Mouse (Mus musculus) common myeloid progenitor, adult 5-6 weeks (primary cell): Measurements from ENCODE around the gene Pip4p1. TPM values are rescaled to one million over a fixed set of nuclear protein-coding genes. Genes with fewer than 3 reads are reported as not detected.
A peak's percentile ranks its signal among the peaks of the same experiment; 100 is the strongest.
"Not testable (repeated sequence)": the region's sequence is repeated elsewhere in the genome, so short reads cannot be mapped to it uniquely, and the experiment has no call there.

Experiments
- ATAC-seq: replicated peaks from 2 replicates; pipeline ENCODE4 v1.8.0; 2016; ENCODE audit warnings: low read depth, mild to moderate bottlenecking, moderate TSS enrichment, inconsistent platforms; ENCODE audit not compliant: poor library complexity, severe bottlenecking
- total RNA-seq: library from RNA; stranded (forward); fragments of 200-1000, 187-1606 nt; gene quantifications from 2 replicates; pipeline ENCODE4 v1.2.3, GENCODE M21; 2017

The Pip4p1 gene
- 15.6 and 17.3 TPM in 2 replicates for total RNA-seq

DNA sequence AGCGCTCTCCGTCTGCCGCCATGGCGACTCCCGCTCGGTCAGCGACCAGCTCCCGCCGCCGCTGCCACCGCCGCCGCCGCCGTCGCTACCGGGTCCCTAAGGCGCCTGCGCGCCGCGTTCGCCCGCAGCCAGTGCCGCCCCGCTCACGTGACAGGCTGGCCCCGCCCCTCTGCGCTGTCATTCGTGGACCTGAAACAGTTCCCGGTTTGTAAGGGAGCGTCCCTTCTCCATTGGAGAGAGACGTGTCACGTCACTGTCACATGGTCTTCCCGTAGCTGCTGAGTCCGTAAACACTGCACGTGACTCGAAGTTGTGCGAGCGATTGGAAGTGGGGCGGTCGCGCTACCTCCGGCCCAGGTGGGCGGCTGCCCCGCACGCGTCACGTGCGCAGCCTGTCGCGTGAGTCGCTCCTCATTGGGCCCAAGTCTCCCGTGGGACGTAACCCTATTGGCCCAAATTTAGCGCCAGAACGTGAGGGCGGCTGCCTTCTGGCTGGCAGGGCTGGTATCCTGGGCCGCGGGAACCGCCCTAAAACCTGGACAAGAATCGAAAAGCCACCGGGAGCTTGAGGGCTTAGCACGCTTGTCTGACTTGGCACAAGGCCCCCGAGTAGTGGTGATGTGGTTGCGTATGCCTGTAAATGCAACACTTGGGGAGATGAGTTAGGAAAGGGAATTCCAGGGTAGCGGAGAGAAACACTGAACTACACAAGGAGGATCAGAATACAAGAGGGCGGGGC lies at the start of gene Pip4p1, which contains the start of gene Pnp:
Gene Pip4p1 (minus strand): TSS at position 103 of the 739 bp plus-strand sequence.
Gene Pnp (plus strand): TSS at position 329 of the 739 bp plus-strand sequence.
- ATAC-seq = peak; percentile 96

DNA sequence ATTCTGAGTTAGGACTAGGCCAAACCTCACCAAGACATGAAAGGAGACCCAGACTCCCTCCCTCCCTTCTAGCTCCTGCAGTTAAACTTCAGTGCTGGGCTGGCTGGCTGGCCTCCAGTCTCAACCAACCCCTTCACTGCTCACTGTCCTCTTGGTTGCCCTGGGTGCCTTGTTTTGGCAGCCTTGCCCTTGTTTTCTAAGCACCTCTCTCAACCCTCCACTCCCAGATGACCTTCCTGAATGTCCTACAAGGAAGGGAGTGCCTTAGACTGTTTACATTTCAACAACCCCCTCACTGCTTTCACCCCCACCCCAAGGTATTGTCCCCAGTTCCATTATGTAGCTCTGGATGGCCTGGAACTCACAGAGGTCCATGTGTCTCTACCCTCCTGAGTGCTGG lies 49.0 kb upstream of the Pip4p1 start:
- no peak for ATAC-seq

DNA sequence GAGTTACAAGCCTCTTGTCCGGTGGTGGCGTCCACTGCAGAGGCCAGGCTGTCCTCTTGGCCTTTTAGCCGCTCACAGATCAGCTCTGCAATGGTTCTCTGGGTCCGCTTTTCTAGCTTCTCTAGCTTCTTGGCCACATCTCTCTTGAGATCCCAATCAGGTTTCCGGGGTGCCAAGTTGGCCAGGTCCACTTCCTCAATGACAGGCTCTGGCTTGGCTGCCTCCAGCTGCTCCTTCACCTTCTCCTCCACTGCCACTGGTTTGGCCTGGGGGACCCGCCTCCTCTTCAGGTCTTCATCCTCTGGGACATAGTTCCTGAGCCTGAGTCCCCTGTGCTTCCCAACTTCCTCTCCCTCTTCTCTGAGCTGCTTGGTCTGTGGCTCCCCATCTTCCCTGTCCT lies 47.8 kb upstream of the Pip4p1 start:
- peak; percentile 57 for ATAC-seq

DNA sequence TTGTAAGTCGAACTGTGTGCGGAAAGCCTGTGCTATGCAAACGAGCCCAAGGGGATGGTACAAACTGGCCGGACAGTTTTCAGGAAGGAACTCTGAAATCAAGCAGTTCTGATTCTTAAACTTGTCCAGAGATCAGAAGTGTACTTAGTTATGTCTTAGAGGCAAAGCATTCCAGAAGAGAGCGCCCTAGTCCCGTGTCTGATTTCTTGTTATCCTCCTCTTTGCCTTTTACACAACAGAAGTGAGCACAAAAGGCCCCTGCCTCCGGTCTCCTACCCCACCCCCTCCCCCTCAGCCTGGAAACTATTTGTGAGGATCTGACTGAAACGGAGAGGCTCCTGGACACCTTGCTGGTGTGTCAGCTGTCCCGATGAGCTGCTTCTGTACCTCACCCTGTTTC lies 46.0 kb upstream of the Pip4p1 start:
- no peak for ATAC-seq

DNA sequence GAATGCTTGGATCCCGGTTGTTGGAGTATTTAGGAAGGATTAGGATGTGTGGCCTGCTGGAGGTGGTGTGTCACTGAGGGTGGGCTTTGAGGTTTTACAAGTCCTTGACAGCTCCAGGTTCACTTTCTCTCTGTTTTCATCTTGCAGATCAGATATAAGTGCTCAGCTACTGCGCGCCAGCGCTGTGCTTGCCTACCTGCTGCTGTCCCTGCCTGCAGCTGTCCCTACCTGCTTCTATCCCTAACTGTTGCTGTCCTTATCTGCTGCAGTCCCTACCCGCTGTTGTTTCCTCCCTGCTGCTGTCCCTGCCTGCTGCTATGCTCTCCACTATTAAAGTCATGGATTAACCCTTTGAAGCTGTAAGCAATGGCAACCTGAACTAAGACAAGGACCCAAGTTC lies 44.3 kb upstream of the Pip4p1 start:
- ATAC-seq = no peak

DNA sequence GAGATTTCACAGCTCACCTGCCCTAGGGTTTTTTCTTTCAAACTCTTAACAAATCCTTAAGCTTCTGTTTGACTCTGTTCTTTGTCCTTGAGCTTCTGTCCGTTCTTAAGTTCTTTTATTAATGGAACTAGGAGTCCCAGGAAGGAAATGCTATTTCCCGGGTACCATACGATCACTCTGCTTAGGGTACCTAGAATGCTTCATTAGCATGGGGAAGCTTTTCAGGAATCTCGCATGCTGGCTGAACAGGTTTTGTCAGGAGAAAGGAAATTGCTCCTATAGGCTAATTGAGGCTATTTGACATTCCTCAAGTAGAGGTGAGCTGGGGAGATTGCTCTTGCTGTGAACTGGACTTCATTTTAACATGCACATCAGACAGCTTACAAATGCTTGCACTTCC lies 43.0 kb upstream of the Pip4p1 start:
- ATAC-seq = no peak

DNA sequence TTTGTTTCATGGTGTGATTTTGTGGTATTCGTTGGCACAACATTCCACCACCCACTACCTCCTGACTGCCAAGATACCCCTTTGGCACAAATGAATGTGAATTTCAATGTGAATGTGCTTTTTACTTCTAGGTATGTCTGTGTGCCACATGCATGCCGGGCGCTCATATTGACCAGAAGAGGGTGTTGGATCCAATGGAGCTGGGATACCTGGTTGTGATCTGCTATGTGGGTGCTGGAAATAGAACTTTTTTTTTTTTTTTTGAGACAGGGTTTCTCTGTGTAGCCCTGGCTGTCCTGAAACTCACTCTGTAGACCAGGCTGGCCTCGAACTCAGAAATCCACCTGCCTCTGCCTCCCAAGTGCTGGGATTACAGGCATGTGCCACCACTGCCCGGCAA lies 42.4 kb upstream of the Pip4p1 start:
- ATAC-seq = not testable (repeated sequence)

DNA sequence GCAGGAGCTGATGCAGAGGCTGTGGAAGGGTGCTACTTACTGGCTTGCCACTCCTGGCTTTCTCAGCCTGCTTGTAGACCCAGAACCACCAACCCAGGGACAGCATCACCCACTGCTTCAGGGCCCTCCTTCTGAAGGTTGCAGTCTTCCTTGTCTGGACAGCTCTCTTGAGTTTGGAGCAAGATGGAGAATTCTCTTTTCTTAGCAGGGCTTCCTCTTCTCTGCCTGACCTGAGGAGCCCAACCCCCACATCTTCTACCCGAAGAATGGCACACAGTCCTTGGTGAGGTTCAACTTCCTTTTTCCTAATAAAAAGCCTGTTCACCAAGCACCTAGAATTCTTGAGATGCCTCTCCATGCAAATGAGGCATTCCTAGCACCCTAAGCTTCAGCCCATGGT lies 40.2 kb upstream of the Pip4p1 start:
- peak; percentile 42 for ATAC-seq

DNA sequence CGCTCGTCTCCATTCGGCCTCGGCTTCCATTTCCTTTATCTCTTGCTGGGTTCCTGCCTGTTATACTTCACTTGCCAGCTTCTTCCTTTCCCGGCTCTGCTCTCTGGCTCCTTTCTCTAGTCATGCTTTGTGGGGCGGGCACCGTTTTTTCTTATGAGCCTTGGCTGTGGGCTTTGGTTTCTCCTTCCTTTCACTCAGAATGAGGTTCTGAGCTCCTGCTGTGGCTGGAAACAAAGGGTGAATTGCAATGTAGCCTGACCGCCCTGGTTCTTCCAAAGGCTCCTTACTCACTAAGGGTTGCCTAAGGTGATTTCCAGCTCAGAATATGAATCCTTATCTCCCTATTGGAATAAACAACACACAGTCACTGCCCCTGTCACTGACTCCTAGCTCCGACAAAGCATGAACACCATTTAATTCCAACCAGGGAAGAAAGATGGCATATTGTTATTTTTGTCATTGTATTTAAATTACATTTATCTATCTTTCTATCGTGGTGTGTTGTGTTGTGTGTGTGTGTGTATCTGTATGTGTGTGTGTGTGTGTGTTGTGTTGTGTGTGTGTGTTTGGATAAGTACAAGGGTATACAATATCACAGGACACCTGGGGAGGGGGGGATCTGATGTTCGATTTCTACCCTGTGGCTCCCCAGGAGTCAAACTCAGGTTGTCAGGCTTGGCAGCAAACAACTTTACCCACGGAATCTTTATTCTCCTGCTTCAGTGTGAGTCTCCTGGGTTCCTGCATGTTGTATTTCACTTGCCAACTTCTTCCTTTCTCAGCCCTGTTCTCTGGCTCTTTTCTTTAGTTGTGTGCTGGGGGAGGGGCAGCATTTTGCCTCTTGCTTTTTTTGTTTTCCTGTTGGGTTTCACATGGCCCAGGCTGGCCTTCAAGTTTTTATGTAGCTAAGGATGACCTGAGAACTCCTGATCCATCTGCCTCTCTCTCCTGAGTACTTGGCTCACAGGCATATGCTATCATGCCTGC lies 39.2 kb upstream of the Pip4p1 start:
- ATAC-seq = peak; percentile 77

DNA sequence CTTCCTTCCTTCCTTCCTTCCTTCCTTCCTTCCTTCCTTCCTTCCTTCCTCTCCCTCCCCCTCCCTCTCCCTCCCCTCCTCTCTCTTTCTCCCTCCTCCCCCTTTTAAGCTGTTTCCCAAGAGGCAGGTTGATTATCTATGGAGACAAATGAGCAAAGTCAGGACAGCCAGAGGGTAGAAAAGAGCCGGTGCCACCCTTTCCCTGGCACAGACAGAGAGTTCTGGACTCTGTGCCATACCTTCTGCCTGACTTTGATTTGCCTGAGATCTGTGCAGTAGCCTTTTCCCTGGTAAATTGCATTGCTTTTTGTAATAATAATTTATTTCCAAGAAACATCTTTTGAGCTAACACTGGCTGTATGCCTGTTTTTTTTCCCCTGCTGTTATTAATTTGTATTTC lies 38.4 kb upstream of the Pip4p1 start:
- no peak for ATAC-seq

DNA sequence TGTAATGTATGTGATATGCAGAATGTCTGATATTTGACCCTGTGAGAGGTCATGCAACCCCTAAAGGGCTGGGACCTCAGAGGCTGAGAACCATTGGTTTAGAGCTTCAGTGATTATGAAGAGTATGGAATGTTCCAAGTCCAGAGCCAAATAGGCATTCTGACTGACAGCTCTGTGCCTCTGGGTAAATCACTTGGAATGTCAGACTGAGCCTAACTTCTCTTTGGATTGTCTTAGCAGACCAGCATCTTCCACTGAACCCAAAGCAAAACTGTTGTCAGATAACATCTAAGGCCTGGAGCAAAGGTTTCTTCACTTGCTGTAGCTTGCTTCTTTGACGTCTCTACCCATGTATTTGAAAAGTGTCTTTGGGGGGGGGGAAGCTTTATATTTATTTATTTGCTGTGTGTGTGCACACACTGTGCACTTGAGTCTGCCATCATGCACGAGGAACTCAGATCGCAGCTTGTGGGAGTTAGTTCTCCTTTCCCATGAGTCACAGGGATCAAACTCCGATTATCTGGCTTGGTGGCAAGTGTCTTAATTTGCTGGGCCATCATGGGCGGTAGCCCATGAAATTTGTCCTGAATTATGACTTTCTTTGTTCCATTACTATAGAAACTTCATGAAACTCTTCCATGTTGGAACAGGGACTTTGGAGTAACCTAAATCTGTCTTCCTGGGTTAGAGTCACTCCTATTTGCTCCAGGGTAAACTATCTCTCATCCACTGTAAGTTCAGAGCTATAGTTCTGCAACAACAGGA lies 37.7 kb upstream of the Pip4p1 start:
- no peak for ATAC-seq

DNA sequence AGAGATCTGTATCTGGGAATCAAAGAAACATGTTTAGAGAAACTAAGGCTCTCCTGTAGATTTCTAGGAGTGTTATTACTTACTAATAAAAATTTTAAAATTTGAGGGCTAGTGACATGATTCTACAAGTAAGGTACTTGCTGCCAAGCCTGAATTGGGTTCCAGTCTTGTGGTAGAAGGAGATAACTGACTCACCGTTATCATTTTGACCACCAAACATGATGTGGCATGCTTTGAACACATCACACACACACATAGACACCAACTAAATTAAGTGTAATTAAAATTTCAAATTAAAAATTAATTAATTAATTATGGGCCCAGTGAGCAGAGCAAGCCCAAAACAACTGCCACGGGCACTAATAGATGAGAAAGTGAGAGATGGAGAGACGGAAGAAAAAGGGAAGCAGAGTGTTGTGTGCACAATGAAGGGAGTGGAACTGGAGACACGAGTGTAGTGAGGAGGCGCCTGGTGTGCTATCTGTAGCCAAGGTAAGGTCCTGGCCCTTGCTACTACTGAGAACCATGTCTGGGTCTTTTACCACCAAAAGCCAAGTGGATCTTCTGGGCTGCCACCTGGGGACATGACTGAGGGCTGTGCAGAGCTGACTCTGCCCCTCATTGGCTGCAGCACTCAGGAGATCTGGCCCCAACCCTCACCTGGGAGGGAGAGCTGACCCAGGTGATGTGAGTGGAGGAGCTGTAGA lies 27.8 kb upstream of the Pip4p1 start:
- ATAC-seq = not testable (repeated sequence)

DNA sequence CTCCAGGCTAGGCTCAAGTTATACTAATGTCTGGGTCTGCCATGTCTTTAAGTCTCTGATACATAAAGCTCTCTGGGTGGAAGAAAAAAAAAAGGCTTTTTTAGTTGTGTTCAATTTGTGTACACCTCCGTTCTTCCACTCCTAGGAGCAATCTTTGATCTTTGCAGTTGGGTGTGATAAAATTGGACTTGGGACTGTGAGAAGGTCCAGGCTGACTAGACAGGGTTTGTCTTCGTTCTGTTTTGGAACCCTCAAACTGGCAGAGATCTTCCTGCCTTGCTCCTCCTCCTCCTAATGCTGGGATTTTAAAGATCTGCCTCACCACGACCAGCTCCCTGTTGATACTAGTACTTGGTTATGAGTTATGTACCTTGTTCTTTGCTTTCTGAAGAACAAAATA lies 26.5 kb upstream of the Pip4p1 start:
- not testable (repeated sequence) for ATAC-seq

DNA sequence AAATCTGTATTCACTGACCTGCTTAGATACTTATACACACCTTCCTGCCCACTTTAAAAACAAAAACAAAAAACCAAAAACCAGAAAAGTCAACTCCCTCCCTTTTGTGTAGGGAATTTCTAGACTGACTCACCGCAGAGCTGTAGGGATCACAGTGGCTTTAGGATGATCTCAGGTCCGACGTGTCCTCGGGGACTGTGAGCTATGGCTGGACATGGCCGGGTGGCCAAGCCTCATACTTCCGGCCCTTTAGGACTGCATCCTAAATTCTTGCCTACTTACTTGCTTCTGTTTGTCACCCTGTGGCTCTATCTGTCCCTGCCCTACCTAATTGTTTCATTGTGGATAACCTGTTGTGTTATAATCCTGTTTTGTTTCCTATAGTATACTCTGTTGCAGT lies 26.1 kb upstream of the Pip4p1 start:
- ATAC-seq = not testable (repeated sequence)

DNA sequence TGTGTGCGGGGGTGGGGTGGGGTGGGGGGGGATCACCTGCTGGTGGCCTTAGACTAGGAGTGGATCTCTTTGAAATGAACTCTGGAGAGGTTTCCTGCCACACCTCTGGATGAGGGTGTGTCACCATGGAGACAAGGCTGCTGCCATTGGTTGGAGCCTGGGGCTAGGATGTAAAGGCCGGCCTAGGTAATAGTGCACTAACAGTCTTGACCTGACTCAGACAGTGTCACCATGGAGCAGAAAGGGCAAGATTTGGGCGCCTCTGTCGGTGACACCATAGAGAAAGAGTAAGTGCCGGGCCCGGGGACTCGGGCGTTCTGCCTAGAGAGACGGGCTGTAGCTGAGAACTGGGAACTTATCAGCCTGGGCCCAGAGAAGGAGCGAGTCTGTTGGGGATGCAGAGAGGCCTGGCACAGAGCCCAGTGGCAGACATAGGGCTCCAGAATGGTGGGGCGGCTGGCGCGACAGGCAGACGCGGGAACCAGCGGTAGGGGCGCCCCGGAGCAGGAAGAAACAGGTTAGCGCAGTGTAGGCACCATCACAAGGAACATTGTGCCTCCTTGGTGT lies 25.4 kb upstream of the Pip4p1 start, which contains the start of gene Pnp2:
Gene Pnp2 (plus strand): TSS at position 51 of the 567 bp plus-strand sequence.
- ATAC-seq = peak; percentile 78

DNA sequence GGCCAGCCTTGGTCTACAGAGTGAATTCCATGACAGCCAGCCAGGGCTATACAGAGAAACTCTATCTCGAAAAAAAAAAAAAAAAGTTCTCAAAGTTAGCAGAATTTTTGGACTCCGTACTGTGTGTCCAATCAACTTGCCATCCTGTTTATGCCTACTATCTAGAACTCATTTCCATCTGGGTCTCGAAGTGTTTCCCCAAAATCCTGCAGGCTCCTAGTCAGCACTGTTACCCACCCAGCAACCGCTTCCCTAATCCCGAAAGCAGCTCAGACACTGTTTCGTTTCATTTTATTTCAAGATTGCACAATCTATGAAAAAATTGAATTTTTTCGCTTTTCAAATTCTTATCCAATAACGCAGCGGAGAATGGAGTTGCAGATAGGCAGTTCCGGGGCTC lies 24.8 kb upstream of the Pip4p1 start:
- peak; percentile 8 for ATAC-seq

DNA sequence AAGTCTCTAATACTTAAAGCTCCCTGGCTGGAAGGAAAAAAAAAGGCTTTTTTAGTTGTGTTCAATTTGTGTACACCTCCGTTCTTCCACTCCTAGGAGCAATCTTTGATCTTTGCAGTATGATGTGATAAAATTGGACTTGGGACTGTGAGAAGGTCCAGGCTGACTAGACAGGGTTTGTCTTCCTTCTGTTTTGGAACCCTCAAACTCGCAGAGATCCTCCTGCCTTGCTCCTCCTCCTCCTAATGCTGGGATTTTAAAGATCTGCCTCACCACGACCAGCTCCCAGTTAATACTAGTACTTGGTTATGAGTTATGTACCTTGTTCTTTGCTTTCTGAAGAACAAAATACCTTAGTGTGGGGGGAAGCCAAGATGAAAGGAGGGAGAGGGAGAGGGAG lies 14.9 kb upstream of the Pip4p1 start:
- not testable (repeated sequence) for ATAC-seq

DNA sequence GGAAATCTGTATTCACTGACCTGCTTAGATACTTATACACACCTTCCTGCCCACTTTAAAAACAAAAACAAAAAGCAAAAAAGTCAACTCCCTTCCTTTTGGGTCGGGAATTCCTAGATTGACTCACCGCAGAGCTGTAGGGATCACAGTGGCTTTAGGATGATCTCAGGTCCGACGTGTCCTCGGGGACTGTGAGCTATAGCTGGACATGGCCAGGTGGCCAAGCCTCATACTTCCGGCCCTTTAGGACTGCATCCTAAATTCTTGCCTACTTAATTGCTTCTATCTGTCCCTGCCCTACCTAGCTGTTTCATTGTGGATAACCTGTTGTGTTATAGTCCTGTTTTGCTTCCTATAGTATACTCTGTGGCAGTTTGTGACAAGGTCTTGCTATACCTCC lies 14.4 kb upstream of the Pip4p1 start:
- ATAC-seq = not testable (repeated sequence)

DNA sequence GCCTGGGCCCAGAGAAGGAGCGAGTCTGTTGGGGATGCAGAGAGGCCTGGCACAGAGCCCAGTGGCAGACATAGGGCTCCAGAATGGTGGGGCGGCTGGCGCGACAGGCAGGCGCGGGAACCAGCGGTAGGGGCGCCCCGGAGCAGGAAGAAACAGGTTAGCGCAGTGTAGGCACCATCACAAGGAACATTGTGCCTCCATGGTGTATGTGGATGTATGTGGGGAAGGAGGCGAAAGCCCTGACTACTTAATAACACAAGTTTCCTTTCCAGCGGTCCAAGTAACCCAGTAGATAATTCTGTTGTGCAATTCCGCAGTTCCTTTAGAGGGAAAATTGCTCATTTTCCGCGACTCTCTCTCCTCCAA lies 14.0 kb upstream of the Pip4p1 start:
- peak; percentile 74 for ATAC-seq
